Mouse (Mus musculus) forebrain, embryonic 16.5 days (tissue): ENCODE measurements at regions not wholly inside any gene's neighbourhood (a gene's known extent, or its start where the extent isn't known, plus 50 kb on each side); places are given as distances from the start of the nearest gene placed in this dataset.
A peak's percentile ranks its signal among the peaks of the same experiment; 100 is the strongest.

Experiments
- ATAC-seq: fragments of 200-750 bp; cut with Nextera tagmentation; 2 replicates; pipeline ENCODE4 v1.8.0; 2017; ENCODE audit warnings: mild to moderate bottlenecking, moderate library complexity
- H3K27ac ChIP-seq: fragments of 300-500 bp; sonication (generic); 2 replicates; pipeline ENCODE4 v1.5.1; 2014; ENCODE audit warnings: low read length, control low read depth
- H3K27me3 ChIP-seq: fragments of 300-500 bp; sonication (generic); replicated peaks from 2 replicates; pipeline ENCODE4 v1.6.1; 2014; ENCODE audit warnings: low read length; ENCODE audit not compliant: control insufficient read depth, insufficient read depth
- H3K36me3 ChIP-seq: fragments of 300-500 bp; sonication (generic); 2 replicates; pipeline ENCODE4 v1.6.1; 2014; ENCODE audit not compliant: control insufficient read depth, insufficient read depth
- H3K4me1 ChIP-seq: fragments of 300-500 bp; sonication (generic); replicated peaks from 2 replicates; pipeline ENCODE4 v1.6.1; 2014; ENCODE audit warnings: low read length; ENCODE audit not compliant: control insufficient read depth, insufficient read depth
- H3K4me2 ChIP-seq: fragments of 300-500 bp; sonication (generic); 2 replicates; pipeline ENCODE4 v1.6.1; 2014; ENCODE audit warnings: mild to moderate bottlenecking, low read length, control low read depth
- H3K4me3 ChIP-seq: fragments of 300-500 bp; sonication (generic); replicated peaks from 2 replicates; pipeline ENCODE4 v1.5.1; 2014; ENCODE audit warnings: mild to moderate bottlenecking, low read length, control low read depth
- H3K9ac ChIP-seq: fragments of 300-500 bp; sonication (generic); replicated peaks from 2 replicates; pipeline ENCODE4 v1.6.1; 2014; ENCODE audit warnings: low read depth, low read length, control low read depth
- H3K9me3 ChIP-seq: fragments of 300-500 bp; sonication (generic); 2 replicates; pipeline ENCODE4 v1.6.1; 2016; ENCODE audit warnings: low read length; ENCODE audit not compliant: control insufficient read depth
- WGBS: fragments of 180-500 bp; shearing (Covaris S2); extraction: QIAGEN DNeasy Blood & Tissue Kit; methylation state at CpG from one replicate; pipeline ENCODE4 v1.1.7; 2014; 5-methylcytosine and 5-hydroxymethylcytosine counted together

DNA sequence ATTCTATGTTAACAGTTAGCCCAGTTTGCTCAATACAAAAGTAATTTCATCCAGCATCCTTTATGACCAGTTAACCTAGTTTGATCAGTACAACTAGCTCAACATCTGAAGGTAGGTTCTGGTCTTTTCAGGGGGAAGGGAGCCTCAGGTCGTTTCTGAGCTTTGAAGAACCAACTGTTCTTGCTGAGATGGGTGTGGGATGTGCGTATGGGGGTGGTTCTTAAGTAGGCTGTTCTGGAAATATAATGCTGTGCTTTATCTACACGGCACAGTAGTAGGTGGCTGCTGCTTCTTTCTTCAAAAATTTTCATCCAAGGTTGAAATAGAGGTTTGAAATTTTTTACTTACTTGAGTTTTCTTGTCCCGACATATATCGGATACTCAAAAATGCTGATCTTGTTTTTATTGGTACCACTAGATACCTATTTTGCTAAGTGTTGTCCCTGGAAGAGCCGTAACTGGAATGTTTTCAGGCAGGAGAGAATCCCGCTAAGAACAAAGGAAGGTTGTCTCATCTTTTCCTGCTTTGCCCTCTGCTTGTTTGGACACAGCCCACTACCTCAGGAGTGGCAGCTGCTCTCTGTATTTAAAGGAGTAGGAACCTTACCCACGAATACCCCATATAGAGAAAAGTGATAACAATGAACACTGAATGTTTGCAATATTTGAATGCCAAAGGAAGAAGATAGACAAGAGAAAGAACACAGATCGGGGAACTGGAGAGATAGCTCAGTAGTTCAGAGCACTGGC lies 275.5 kb downstream of the Cdh10 start:
- H3K4me3 ChIP-seq, result no peak overlapping the region
- no peak overlapping the region for H3K9ac ChIP-seq
- 88% methylated on average over 9 of the region's 9 CpGs for whole genome bisulfite sequencing
- no peak overlapping the region for H3K4me2 ChIP-seq
- H3K27ac ChIP-seq, result no peak overlapping the region
- no peaks in the 10 kb centered on the region for H3K27me3 ChIP-seq
- ATAC-seq, result no peak
- H3K4me1 ChIP-seq, result no peaks in the 10 kb centered on the region
- no peaks in the 10 kb centered on the region for H3K9me3 ChIP-seq
- no peaks in the 10 kb centered on the region for H3K36me3 ChIP-seq

DNA sequence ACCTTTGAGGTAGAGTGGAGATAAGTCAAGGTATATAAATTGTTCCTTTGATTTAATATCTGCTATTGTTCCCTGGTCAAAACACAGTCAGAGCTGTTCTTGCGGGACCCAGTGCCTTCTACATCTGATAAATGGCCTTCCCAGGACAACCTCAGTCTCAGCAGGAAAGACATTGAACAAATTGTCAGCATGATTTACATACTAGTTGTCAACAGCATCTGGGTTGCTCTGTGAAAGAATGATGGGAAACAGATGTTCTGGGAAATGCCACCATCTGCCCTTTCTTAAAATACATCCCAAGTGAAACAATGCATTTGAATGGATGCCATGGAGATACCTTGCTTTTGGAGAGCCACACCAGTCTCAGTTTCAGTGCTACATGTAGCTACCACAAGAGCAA lies 296.2 kb downstream of the Cdh10 start:
- ATAC-seq, result no peak
- H3K27me3 ChIP-seq, result no peaks in the 10 kb centered on the region
- 72% methylated on average over 1 of the region's 1 CpGs for WGBS
- H3K27ac ChIP-seq, result no peak overlapping the region
- no peaks in the 10 kb centered on the region for H3K36me3 ChIP-seq
- H3K4me2 ChIP-seq, result no peak overlapping the region
- no peaks in the 10 kb centered on the region for H3K9me3 ChIP-seq
- H3K4me1 ChIP-seq, result no peaks in the 10 kb centered on the region
- H3K9ac ChIP-seq, result no peak overlapping the region
- no peak overlapping the region for H3K4me3 ChIP-seq

DNA sequence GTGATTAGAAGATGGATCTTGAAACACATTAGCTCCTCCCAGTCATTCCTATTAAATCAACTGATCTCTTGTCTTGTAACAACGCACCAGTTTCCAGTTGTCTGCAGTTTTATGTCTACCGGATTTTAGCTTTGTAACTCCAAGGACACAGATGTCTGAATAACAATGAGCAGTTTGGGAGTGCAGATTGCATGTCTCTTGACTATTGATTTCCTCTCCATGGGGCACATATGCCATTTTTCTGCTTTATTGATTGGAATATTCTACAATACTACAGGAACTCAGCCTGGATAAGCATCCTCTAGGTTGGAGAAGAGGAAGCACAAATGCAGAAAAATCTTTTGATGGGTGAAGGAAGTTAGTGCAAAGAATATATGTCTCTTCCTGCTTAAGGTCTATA lies 300.2 kb downstream of the Cdh10 start:
- no peak for ATAC-seq
- 71% methylated on average over 2 of the region's 2 CpGs for WGBS

DNA sequence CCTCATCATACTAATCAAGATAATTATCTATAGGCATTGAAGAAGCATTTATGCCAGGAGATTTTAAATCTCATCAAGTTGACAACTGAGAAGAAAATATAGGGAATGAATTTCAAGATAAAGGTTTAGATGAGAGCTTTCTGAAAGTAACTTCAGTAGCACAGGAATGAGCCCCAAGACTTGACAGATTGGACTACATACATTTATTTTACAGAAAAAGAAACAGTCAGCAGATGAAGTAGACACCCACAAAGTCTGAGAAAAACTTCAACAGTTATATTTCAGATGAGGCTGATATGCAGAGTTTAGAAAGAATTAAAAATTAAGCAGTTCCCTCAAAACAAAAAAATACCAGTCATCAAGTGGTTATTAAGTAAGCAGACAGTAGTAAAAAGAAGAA lies 308.7 kb downstream of the Cdh10 start:
- Histone ChIP-seq H3K27ac (no peak overlapping the region), H3K9me3 (no peaks in the 10 kb centered on the region), H3K9ac (no peak overlapping the region), H3K4me2 (no peak overlapping the region), H3K4me1 (no peaks in the 10 kb centered on the region), H3K27me3 (no peaks in the 10 kb centered on the region), H3K4me3 (no peak overlapping the region), H3K36me3 (no peaks in the 10 kb centered on the region)
- no peak for ATAC-seq

More for the DNA sequence above, 300.2 kb downstream of the Cdh10 start:
- no peak overlapping the region for H3K27ac ChIP-seq
- H3K4me3 ChIP-seq, result no peak overlapping the region
- no peak overlapping the region for H3K9ac ChIP-seq
- no peaks in the 10 kb centered on the region for H3K27me3 ChIP-seq
- H3K4me1 ChIP-seq, result no peaks in the 10 kb centered on the region
- no peaks in the 10 kb centered on the region for H3K36me3 ChIP-seq
- no peaks in the 10 kb centered on the region for H3K9me3 ChIP-seq
- H3K4me2 ChIP-seq, result no peak overlapping the region

DNA sequence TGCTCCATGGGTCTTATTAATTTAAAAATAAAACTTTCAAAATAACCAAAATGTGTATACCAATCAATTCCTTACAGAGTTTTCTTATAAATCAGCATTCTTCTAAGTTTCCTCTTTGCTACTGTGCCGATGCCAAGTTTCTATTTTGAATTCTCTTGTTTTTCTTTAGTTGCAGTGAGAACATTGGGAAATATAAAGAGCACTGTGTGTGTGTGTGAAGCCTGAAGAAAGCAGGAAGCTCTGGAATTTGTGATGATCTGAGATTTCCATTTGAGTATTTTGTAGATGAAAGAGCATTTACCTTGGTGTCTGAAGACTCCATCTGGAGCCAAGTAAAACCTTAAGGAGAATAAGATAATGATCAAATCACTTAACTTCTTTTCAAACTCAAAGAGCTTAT lies 310.6 kb downstream of the Cdh10 start:
- H3K27me3 ChIP-seq, result no peaks in the 10 kb centered on the region
- H3K36me3 ChIP-seq, result no peaks in the 10 kb centered on the region
- no peak overlapping the region for H3K27ac ChIP-seq
- WGBS, result 89% methylated on average over 1 of the region's 1 CpGs
- no peak overlapping the region for H3K4me3 ChIP-seq
- no peak overlapping the region for H3K9ac ChIP-seq
- no peak overlapping the region for H3K4me2 ChIP-seq
- no peaks in the 10 kb centered on the region for H3K9me3 ChIP-seq
- no peak for ATAC-seq
- H3K4me1 ChIP-seq, result no peaks in the 10 kb centered on the region

DNA sequence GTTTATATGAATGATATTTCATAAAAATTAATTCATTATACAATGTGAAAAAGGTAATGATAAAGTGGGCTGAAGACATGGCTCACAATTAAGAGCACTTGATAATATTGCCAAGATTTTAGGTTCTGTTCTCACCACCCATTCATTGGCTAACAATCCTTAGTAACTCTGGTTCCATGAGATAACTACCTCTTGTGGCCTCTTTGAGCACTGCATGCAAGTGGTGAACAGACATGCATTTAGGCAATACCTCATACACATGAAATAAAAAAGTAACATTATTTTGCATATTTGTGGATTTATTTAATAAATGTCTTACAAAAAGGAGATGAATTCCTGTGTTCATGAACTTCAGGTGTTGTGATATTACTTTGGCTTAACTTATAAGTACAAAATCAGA lies 334.9 kb downstream of the Cdh10 start:
- H3K9ac ChIP-seq, result no peak overlapping the region
- no peaks in the 10 kb centered on the region for H3K36me3 ChIP-seq
- no peaks in the 10 kb centered on the region for H3K27me3 ChIP-seq
- ATAC-seq, result no peak
- no peak overlapping the region for H3K4me3 ChIP-seq
- H3K4me2 ChIP-seq, result no peak overlapping the region
- H3K9me3 ChIP-seq, result no peaks in the 10 kb centered on the region
- H3K4me1 ChIP-seq, result no peaks in the 10 kb centered on the region
- no peak overlapping the region for H3K27ac ChIP-seq

DNA sequence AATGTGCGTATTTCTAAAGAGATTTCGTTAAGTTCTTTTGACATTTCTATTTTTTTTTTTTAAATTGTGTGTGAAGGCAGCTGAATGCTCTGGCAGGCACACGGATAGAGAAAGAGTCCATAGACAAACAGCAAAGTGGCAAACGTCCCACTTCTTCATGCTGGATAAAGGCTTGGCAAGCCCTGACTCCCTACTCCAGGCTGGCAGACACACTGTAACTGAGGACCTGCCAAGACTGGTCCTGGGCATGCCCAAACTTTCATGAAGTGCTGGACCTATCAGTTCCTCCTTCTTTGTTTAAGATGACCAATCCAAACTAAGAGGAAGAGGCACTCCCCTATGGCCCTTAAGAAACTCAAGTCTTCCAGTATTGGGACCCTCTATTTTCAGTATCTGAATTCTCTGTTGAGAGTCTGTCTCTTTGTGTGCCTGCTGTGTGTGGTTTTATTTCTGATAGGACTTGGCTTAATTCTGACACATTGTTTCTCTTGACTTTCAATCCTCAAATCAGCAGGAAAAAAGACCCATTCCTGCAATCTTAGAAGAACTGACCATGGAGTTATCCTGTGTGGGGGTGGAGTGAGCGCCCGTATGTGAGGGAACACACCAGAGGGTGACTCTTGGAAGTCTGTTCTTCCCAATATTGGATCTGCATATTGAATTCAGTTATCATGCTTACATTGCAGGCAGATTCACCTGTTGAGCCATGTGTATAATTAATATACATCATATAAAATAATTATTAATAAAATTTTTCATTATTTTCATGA lies 343.6 kb downstream of the Cdh10 start:
- Histone ChIP-seq H3K27ac (no peak overlapping the region), H3K9me3 (no peaks in the 10 kb centered on the region), H3K27me3 (no peaks in the 10 kb centered on the region), H3K4me2 (no peak overlapping the region), H3K36me3 (no peaks in the 10 kb centered on the region), H3K4me1 (no peaks in the 10 kb centered on the region), H3K9ac (no peak overlapping the region), H3K4me3 (no peak overlapping the region)
- WGBS, result 49% methylated on average over 6 of the region's 6 CpGs
- peak; percentile 99 for ATAC-seq

DNA sequence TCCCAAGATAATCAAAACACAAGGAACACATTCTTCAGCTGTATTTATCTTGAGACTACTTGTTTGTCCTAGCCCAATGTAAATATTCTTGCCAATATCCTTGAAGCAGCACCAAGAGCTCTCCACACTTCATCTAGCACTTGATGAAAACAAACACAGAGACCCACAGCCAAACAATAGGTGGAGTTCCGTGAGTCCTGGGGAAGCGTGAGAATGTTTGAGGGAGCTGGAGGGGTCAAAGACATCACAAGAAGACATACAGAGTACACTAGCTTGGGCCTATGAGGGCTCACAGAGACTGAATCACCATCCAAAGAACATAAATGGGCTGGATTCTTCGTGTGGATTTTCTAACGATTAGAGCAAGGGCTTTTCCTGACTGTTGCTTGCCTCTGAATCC lies 356.7 kb downstream of the Cdh10 start:
- Histone ChIP-seq H3K4me2 (no peak overlapping the region), H3K36me3 (no peaks in the 10 kb centered on the region), H3K27me3 (no peaks in the 10 kb centered on the region), H3K9ac (no peak overlapping the region), H3K27ac (no peak overlapping the region), H3K4me1 (no peaks in the 10 kb centered on the region), H3K4me3 (no peak overlapping the region), H3K9me3 (no peaks in the 10 kb centered on the region)
- ATAC-seq, result no peak
- WGBS, result 82% methylated on average over 4 of the region's 4 CpGs
